Mouse (Mus musculus) CH12.LX (cell line): ENCODE results near the gene Klhl31.

ENCODE experiments used
- CHD2 ChIP-seq: IDR thresholded peaks from 2 replicates; pipeline ENCODE4 v1.6.1; 2011; ENCODE audit warnings: low read length, improper control_type of control experiment
- EP300 ChIP-seq: IDR thresholded peaks from 2 replicates; pipeline ENCODE4 v1.6.1; 2011; ENCODE audit warnings: low read length, improper control_type of control experiment
- MXI1 ChIP-seq: IDR thresholded peaks from 2 replicates; pipeline ENCODE4 v1.6.1; 2011; ENCODE audit warnings: mild to moderate bottlenecking, low read depth, low read length, improper control_type of control experiment

GRCm38 (mm10) chr9:77629708-77630107, 6.6 kb upstream of the Klhl31 start:
- TF ChIP-seq MXI1 (no peak), EP300 (no peak), CHD2 (no peak)
